Mouse (Mus musculus) gastrocnemius, postnatal 10 days (tissue): ENCODE results near the gene Erc1. TPM values are rescaled to one million over a fixed set of nuclear protein-coding genes. Genes with fewer than 3 reads are reported as not detected.
"Not testable (repeated sequence)": the region's sequence is repeated elsewhere in the genome, so short reads cannot be mapped to it uniquely, and the experiment has no call there.

Experiments used
- DNase-seq: peaks from one replicate; pipeline ENCODE4 v3.0.0; 2021; ENCODE audit warnings: mixed read lengths
- long read RNA-seq, 2 experiments: library from polyadenylated mRNA; stranded (forward); transcript quantifications; one replicate each; pipeline ENCODE4 v2.0.0; 2021
- total RNA-seq, 2 experiments: library from RNA; stranded (reverse); gene quantifications; 2 replicates each; pipeline ENCODE4 v1.2.3; 2021

The Erc1 gene
- total RNA-seq, result 10 to 100 TPM; 22.7 to 26.7 TPM
- long read RNA-seq, experiment 1, partial matches to known transcripts, result 1 of 12 reads
- long read RNA-seq, experiment 1, other reads (novel, unspliced or antisense), result 11 of 12 reads
- long read RNA-seq, experiment 2, partial matches to known transcripts, result 0 of 8 reads
- long read RNA-seq, experiment 2, other reads (novel, unspliced or antisense), result 8 of 8 reads

- DNase-seq, result peak; percentile 96
Observed at GRCm38 (mm10) chr6:119848034-119848695, at the start of gene Erc1. TSS of gene Erc1 (minus strand) at chr6:119848167.

- no peak for DNase-seq
Observed at GRCm38 (mm10) chr6:119892711-119893110, 44.7 kb upstream of the Erc1 start.

- no peak for DNase-seq
Observed at GRCm38 (mm10) chr6:119883151-119883550, 35.2 kb upstream of the Erc1 start.

GRCm38 (mm10) chr6:119864341-119865034 is 16.5 kb upstream of the Erc1 start:
- DNase-seq, result peak; percentile 83

GRCm38 (mm10) chr6:119861519-119861918 is 13.6 kb upstream of the Erc1 start:
- DNase-seq, result no peak

- DNase-seq, result no peak
Observed at GRCm38 (mm10) chr6:119860236-119860635, 12.3 kb upstream of the Erc1 start.

- no peak for DNase-seq
Observed at GRCm38 (mm10) chr6:119855471-119855870, 7.5 kb upstream of the Erc1 start.

- DNase-seq, result no peak
Observed at GRCm38 (mm10) chr6:119854156-119854555, 6.2 kb upstream of the Erc1 start.

GRCm38 (mm10) chr6:119849858-119850257 is 1.9 kb upstream of the Erc1 start:
- DNase-seq, result no peak

GRCm38 (mm10) chr6:119849348-119849709 is 1.4 kb upstream of the Erc1 start:
- DNase-seq, result no peak

- DNase-seq, result no peak
Observed at GRCm38 (mm10) chr6:119848696-119849347, 855 bp upstream of the Erc1 start.

- no peak for DNase-seq
Observed at GRCm38 (mm10) chr6:119847518-119848033, 391 bp downstream of the Erc1 start.

GRCm38 (mm10) chr6:119846751-119847517 is 1.0 kb downstream of the Erc1 start:
- no peak for DNase-seq

- DNase-seq, result no peak
Observed at GRCm38 (mm10) chr6:119829951-119830350, 18.0 kb downstream of the Erc1 start.

GRCm38 (mm10) chr6:119828165-119828564 is 19.8 kb downstream of the Erc1 start:
- no peak for DNase-seq

- DNase-seq, result no peak
Observed at GRCm38 (mm10) chr6:119826701-119827100, 21.3 kb downstream of the Erc1 start.

- no peak for DNase-seq
Observed at GRCm38 (mm10) chr6:119822216-119822615, 25.8 kb downstream of the Erc1 start.

GRCm38 (mm10) chr6:119821158-119821557 is 26.8 kb downstream of the Erc1 start:
- DNase-seq, result no peak

- no peak for DNase-seq
Observed at GRCm38 (mm10) chr6:119818541-119818940, 29.4 kb downstream of the Erc1 start.

- no peak for DNase-seq
Observed at GRCm38 (mm10) chr6:119815426-119815825, 32.5 kb downstream of the Erc1 start.

GRCm38 (mm10) chr6:119813055-119813454 is 34.9 kb downstream of the Erc1 start:
- not testable (repeated sequence) for DNase-seq
